Mouse (Mus musculus): Measurements from ENCODE around the gene Zranb1.

The Zranb1 gene

DNA sequence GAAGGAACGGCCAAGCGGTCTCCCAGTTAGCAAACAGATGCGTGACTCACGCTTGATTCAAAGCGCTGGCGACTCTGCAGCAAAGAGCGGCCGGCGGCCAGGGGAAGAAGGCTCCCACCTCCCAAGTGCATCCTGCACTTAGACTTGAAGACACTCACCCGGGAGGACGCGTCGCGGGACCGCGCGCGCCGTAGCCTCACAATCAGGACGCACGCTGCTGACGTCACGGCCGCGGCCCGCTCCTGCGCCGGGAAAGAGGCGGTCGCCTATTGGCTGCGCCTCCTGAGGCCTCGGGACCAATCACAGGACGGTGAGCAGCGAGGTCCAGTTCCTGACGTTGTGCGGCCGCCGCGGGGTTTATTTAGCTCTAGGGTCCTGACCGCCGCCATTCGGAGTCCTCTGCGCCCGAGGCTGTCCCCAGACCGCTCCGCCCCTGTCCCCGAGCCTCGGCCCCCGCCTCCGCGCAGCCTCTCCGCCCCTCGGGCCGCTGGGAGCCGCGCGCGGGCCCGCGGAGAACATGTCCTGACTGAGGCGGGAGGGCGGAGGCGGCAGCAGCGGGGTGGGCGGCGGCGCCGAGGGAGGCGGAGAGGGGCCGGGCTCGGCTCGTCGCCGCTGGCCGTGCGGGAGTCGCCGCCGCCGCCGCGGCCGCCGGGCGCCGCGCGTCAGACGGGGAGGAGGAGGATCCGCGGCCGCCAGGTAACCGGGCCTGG is at the start of gene Zranb1:
Zranb1 (plus strand) TSS at position 293 of the 710 bp plus-strand sequence.
- peak; percentile 95 for DNase-seq (ENCODE audit: low read depth, low spot score)

DNA sequence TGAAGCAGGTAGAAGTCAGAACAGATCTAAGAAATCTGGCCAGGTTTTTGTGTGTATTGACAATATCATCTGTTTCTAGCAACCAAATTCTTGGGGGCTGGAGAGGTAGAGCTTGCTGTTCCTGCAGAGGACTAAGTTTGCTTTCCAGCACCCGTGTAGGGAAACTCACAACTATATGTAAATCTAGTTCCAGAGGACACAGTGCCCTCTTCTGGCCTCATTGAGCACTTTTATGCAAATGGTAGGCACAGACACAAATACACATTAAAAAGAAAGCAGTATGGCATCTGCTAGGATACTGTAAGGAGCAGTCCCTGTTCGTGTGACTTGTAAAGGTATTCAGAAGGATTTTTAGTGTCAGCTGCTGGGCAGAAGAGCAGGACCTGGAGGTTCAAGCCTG is 48.6 kb upstream of the Zranb1 start:
- DNase-seq (ENCODE audit: low read depth, low spot score), result no peak

DNA sequence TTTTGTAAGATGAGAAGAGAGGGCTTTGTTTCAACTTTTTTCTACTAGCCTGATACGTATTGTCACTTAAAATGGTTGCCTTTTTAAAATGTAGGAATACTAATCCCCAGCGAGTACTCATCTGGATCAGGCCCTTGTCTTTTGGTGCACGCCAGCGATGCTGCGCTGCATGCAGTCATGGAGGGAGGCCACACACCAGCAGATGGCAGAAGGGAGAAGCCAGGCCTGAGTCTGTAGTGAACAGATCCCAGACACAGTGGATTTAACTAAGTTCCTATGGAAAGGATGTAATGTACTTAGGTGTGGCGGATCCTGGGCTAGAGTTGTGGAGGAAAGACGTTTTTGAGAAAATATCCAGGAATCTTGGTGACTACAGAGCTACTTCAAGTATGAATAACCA is 46.9 kb upstream of the Zranb1 start:
- DNase-seq (ENCODE audit: low read depth, low spot score), result no peak

DNA sequence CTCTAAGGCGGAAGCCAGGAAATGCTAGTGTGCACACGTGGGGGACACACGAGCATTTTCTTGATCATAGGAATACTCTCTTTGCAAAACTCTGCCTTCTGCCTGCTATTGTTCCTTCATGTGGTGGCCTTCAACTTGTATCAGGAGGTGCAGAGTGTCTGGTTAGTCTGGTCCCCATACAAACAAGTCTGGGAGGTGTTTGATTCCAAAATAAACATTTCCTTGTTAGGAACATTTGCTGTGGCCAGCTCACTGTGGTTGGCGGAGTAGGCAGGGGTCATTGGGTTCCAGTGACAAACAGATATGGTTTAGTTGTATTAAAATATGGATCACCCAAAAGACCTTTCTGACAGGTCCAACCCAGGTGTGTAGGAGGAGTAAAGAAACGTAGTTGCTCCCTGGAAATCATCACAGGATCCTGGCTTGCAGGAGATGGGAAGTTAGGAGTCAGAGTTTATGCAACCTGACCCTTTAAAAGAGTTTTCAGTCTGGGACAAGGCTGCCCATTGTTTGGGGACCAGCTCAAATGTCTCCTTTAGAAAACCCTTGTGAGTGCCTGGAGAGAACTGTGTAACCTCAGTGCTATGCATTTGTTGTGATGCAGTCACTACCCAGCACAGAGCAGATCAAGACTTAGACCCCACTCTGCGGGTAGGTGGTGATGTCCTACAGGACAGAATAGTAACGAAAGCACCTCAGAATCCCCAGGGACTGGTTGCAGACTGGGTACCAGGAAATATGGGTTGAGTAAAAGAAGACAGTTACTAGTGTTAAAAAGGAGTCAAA is 43.7 kb upstream of the Zranb1 start:
- DNase-seq (ENCODE audit: low read depth, low spot score), result no peak

DNA sequence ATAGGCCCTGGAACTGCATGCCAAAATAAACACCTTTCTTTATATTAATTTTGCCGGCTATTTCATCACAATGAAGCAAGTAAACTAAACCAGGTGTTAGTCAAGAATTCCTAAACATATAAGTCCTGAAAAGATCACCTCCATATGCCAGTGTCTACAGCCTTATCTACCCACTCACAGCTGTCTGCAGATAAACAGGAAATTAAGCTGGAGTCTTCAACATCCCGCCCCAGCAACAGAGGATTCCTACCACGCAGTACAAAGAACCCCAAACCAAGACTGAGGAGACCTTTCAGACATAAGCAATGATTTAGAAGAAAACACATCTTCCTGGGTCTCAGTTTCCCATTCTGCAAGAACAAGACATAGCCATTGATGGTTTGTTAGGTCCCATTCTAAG is 42.9 kb upstream of the Zranb1 start:
- DNase-seq (ENCODE audit: low read depth, low spot score), result no peak

DNA sequence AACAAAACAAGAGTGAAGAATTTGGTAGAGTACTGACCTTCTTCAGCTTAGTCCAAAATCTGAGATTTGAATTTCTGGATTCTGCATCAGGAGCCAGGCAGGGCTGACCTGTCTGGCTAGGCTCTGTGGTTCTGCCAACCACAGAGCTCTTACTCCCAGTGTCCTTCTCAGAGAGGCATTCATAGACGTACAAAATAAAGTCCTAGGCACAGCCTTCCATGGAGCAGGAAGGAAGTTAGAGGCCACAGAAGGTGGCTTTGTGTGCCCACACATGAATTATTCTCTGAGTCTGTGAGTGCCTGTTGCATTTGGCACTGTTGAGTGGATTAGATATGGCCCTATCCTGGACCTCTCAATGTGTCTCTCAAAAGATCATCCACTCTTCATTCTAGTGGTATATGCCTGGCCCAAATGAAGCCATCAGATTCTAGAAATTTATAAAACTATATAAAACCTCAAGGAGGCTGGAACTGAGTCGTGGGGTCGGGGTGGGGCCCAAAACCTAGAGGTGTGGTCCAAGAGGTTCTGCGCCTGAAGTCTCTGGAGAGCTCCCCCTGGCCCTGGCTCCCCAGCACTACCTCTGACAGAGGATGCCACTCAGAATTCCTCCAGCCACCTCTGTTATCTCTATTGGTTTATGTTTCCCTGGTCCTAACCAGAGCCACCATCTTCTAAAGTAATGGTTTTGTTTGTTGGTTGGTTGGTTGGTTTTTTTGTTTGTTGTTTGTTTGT is 42.3 kb upstream of the Zranb1 start:
- DNase-seq (ENCODE audit: low read depth, low spot score), result no peak

DNA sequence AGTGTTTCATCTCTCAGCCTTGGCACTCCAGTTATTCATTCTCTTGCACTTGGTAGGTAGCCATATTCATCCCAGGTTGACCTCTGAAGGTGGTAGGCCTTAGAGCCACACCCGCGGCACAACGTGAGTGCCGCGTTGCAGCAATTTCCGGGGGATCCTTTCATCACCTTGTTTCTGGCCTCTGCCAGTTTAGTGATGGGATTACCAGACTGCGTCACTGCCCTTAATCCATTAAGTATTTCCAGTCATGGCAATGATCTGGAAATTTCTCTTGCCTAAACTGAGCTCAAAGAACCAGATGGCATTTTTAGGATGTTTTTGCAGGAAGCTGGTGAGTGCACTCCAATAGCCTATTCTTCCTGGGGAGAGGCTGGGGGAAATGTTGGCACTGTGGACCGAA is 41.3 kb upstream of the Zranb1 start:
- DNase-seq (ENCODE audit: low read depth, low spot score), result no peak

DNA sequence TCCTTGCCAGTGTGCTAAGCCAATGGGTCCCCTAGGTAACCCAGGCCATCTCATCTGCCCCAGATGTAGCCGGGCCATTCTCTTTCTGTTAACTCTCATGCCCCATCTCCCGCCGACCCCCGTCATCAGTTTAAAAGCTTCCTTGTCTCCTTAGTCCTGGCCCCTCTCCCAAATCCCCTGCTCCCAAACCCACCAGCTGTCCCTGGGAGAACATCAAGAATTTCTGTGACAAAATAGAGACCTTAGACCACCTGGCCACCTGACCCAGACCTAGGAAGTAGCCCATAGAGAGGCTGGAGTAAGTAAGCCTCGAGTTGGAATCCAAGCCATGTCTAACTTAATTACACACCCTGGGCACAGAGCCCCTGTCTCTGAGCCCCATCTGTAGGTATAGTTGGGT is 40.7 kb upstream of the Zranb1 start:
- DNase-seq (ENCODE audit: low read depth, low spot score), result no peak

DNA sequence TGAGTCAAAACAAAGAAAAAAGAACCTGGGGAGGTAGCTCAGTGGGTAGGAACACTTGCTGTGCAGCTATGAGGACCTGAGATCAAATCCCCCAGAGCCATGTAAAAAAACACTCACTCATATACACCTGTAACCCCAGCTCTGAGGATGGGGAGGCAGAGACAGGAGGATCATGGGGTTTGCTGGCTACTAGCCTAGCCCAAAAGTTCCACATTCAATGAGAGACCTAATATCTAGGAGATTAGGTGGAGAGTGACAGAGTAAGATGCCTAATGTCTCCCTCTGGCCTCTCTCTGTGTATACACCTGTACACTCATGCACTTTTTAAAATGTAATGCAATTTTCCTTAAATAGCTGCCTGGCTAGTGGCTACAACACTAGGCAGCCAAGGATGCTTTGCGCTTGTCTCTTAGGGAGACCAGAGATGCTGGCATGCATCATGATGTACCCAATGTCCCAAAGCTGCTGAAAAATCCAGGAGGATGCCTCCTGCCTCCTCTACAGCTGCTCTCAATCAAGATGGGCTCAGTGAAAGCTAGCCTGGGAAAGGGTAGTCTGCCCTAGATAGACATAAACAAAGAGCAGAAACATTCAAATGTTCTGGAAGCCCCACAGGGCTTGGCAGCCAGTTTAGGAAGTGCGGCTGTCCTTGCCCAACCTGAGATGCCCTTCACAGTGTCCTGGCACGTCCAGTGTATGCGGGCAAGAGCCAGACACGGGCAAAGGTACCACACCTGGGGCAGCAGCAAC is 39.2 kb upstream of the Zranb1 start:
- DNase-seq (ENCODE audit: low read depth, low spot score), result no peak

DNA sequence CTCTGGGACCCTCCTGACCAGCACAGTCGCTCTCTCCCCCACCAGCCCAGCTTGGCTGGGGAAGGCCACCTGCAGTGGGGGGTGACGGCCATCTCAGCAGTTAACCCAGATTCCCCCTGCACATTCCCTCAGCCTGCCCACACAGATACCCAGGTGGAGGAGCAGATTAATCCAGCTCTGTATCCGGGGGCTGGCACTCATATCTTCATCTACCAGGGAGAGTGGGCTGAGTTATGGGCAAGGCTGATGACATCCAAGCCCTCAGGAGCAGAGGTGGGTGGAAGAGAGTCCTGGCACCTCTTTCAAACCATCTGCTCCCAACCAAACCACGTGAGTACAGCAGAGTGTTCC is 38.7 kb upstream of the Zranb1 start:
- no peak for DNase-seq (ENCODE audit: low read depth, low spot score)

DNA sequence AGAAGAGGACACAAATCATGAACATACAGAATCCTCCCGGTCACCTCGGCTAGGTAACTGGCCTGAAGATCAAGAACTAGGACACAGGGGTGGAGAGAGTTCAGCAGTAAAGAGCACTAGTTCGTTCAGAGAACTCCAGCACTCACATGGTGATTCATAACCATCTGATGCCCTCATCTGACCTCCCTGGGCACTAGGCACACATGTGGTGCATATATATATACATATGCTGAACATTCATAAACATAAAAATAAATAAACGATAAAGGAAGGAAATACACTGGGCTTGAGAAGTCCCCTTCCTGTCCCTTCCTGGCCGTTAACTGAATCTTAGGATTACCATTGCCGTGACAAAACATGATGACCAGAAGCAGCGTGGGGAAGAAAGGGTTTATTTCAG is 38.1 kb upstream of the Zranb1 start:
- no peak for DNase-seq (ENCODE audit: low read depth, low spot score)

DNA sequence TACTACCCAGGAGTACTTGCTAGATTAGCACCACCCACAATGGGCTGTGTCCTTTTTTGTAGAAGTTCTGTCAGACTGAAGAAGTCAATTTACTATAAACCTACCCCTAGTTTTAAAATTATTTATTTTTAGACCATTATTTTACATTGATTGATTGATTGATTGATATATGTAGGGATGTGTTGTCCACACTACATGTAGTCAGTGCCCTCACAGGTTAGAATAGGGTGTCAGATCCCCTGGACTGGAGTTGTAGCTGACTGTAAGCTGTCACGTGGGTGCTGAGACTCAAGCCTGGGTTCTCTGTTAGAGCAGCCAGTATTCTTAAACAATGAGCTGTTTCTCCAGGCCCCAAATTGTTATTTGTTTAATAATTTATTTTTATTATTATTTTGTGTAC is 37.6 kb upstream of the Zranb1 start:
- DNase-seq (ENCODE audit: low read depth, low spot score), result no peak

DNA sequence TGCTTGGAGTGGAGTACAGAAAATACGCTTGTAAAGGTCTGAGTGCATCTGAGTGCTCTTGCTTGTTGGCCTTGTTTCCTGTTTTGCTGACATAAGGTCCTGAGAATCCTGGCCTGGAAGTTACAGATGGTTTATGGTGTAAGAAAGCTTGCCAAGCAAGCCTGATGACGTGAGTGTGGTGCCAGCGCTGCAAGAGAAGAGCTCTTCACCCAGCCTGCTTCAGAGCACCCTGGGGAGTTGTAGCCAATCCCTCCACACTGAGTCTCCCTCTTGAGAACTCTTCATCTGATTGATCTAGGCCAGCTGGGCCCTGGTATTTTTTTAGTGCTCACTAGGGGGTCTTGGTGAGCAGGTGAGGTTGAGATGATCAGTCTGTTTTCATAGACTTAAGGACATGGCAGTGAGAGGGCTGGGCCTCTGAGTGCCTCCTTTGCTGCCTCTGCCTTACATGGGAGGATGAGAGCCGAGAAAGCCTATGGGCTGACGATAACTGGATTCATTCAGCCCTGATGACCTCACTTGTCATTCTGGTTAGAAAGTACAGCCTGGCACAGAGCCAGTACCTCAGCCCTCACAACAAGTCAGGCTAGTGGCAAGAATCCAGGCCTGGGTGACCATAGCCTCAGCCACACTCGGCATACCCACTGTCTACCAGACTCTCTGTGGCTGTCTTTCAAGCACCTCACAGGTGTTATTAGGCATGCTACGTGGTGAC is 35.9 kb upstream of the Zranb1 start:
- DNase-seq (ENCODE audit: low read depth, low spot score), result no peak

DNA sequence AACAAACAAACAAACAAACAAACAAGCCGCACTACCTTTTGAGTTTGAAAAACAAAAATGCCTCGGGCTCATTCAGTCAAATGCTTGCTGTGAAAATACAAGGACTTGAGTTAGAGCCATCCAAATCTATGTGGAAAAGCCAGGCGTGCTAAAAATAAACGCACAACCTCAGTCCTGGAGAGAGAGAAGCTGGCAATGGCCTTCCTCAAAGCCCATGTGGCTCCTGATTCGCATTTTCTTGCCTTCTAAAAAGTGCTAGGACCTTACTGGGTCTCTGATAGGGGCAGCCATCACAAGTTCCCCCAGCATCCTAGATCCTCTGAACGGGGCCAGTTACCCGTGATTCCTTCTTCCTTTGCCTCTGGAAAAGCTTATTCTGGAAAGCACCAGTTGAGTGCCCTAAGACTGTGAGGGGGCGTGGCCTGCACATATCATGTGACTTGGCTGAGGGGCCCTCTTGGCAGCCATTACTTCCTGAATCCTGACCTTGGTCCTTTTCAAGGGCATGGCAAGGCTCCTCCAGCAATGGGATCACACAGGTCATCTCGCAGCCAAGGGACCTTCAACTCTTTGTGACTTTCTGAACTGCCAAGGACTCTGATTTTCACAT is 34.6 kb upstream of the Zranb1 start:
- no peak for DNase-seq (ENCODE audit: low read depth, low spot score)

DNA sequence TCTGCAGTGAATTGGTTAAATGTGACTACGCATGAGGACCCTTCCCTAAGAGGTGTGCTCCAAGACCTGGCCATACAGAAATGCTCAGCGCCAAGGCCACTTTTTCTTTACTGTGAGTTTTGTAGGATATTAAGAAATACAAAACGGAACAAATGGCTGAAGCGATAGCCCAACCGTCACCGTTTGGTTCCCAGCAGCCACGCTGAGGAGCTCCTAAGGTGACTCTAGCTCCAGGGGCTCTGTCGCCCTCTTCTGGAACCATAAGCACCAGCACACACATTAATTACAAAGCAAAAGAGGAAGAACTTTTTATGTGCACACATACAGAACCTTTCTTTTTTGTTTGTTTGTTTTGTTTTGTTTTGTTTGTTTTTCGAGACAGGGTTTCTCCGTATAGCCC is 33.7 kb upstream of the Zranb1 start:
- DNase-seq (ENCODE audit: low read depth, low spot score), result no peak

DNA sequence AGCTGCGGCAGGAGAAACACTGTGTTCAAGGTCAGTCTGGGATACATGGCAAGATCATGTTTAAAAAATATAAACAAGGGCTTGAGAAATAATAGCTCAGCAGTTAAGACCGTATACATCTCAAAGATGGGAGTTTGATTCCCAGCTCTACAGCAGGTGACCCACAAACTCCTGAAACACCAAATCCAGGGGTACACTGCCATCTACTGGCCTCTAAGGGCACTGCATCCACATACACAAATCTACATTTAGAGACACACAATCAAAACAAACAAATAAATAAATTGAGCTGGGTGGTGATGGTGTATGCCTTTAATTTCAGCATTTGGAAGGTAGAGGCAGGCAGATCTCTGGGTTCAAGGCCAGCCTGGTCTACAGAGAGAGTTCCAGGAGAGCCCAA is 32.7 kb upstream of the Zranb1 start:
- DNase-seq (ENCODE audit: low read depth, low spot score), result no peak

DNA sequence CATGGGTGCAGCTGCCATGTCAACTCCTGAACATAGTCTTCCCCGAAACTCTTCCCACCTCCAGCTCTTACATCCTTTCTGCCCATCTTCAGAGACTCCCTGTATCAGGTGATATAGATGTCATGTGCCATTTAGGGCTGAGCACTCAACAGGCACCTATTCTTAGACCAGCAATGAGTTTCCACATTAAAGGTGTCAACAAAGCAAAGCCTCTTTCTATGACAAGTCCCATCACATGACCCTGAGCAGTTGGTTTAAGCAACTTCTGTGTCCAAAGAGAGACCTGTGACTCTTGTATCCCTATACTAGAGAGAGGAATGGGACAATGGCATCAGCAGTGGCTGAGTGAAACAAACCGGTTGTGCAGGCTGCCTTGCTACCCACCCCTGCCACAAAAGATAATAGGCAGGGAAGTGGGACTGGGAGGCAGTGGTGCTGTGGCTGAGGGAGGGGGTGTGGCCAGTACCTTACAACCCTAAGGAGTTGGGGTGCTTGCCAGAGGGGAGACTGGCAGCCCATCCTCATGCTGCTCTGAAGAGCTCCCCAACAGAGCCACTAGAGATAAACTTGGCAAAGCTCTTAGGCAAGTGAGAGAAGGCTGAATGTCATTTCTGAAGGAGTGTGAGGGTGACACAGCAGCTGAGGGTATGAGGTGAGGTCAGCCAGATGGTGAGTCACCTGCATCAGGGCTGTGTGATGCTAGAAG is 30.0 kb upstream of the Zranb1 start:
- DNase-seq (ENCODE audit: low read depth, low spot score), result no peak

DNA sequence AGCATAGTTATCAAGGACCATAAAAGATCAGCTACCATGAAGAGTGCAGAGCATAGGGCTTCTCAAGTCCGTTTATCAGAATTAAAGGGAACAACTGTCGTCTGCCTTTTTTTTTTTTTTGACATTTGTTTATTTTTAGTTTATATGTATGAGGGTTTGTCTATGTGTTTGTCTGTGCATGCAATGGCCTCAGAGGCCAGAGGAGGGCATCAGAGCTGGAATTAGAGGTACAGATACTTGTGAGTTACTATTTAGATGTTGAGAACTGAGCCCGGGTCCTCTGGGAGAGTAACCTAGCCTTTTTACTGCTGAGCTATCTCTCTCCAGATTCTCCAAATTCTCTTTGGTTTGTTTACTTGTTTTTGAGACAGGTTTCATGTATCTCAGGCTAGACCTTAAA is 27.1 kb upstream of the Zranb1 start:
- DNase-seq (ENCODE audit: low read depth, low spot score), result no peak

DNA sequence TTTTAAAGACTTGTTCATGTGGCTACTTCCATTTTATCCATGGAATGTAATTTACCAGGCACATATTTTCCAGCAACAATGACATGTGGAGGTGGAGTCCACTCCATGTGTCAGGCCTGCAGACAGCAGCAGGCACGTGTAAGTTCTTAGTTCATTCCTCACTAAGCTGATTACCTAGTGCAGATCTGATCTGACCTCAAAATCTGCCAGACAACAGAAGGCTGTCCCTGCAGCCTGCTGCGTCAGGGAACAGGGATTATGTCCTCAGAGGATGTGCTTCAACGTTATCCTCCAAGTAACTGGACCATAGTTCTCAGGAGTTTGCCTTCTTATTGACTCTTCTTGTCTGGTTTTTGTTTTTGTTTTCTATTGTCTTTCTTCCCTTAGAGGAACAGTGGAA is 9.0 kb upstream of the Zranb1 start:
- DNase-seq (ENCODE audit: low read depth, low spot score), result peak; percentile 83

DNA sequence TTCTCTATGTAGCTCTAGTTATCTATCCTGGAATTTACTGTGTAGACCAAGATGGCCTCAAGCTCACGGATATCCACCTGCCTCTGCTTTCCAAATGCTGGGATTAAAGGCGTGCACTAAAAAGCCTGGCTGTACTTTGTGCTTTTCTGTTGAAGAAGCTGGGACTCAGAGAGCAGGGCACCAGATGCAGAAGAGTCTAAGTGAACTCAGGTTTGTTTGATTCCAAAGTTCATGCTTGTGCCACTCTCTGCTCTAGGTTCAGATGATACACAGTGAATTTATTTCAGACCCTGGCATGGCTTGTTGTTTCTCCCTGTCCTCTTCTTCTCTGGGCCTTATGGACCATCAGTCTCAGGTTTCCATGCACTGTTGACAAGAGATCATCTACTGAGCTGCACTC is 5.7 kb upstream of the Zranb1 start:
- no peak for DNase-seq (ENCODE audit: low read depth, low spot score)

Data from retina, postnatal 7 days (tissue).